Mouse (Mus musculus) heart, adult 10 weeks (tissue): ENCODE measurements around the gene Ints13. TPM values are rescaled to one million over a fixed set of nuclear protein-coding genes. Genes with fewer than 3 reads are reported as not detected.

Experiments
- polyA plus RNA-seq: library from polyadenylated mRNA; stranded (reverse); fragments of 350-450 nt; fragmentation: Illumina TruSeq; extraction: RNeasy Lipid Tissue Mini Kit (QIAGEN cat#74804); gene quantifications from one replicate; pipeline ENCODE4 v1.2.3, GENCODE M21; 2014; ENCODE audit warnings: low read depth, low replicate concordance

The Ints13 gene
- polyA plus RNA-seq = 32.0 TPM

GRCm38 (mm10) chr6:146577310-146578109 lies at the start of gene Ints13:
Gene Ints13, minus strand, starts transcription at chr6:146577835.

GRCm38 (mm10) chr6:146576903-146577302 lies 732 bp downstream of the Ints13 start, which contains the start of gene Fgfr1op2:
Gene Fgfr1op2, plus strand, starts transcription at chr6:146577203.

GRCm38 (mm10) chr6:146501866-146502804 lies 75.5 kb downstream of the Ints13 start, which contains the start of gene Itpr2:
Gene Itpr2, minus strand, starts transcription at chr6:146502223.

Other genes starting within 250 kb of the Ints13 start
- 7.9 TPM for gene Itpr2, start 75.6 kb downstream of the Ints13 start, polyA plus RNA-seq
- 81.0 TPM for gene Fgfr1op2, start 632 bp downstream of the Ints13 start, polyA plus RNA-seq
- 79.5 TPM for gene Med21, start 64.7 kb upstream of the Ints13 start, polyA plus RNA-seq
- 17.0 TPM for gene Tm7sf3, start 65.0 kb upstream of the Ints13 start, polyA plus RNA-seq
- gene Stk38l, start 147.2 kb upstream of the Ints13 start, polyA plus RNA-seq = 12.9 TPM
- gene Arntl2, start 218.2 kb upstream of the Ints13 start, polyA plus RNA-seq = 3.6 TPM